Mouse (Mus musculus) embryo, embryonic 10 days (tissue): ENCODE results near the gene Snca.
A peak's percentile ranks its signal among the peaks of the same experiment; 100 is the strongest.

Experiments used
- DNase-seq: peaks from one replicate; pipeline ENCODE4 v3.0.0-alpha.2; 2015; ENCODE audit warnings: low spot score

Gene Snca

GRCm38 (mm10) chr6:60829282-60829891 lies at the start of gene Snca:
Gene Snca, minus strand, starts transcription at chr6:60829855.
- DNase-seq: peak; percentile 19

DNA sequence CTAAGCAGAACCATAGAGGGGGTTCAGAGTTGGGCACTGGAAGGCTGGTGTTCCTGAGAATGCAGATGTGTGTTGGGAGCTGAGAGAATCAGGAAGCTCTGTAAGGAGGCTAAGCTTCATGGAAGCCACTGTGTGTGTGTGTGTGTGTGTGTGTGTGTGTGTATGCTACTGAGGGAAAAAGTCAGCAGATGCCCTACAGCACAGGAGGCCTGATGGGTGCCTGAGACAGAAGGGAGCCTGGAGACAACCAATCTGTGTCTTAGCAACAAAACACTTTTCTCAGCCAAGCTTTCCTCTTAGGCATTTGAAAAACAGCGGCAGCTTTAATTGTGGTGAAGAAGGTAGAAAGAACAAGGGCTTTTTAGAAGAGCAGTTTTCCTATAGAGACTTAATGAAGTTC lies 40.5 kb upstream of the Snca start:
- no peak for DNase-seq

- DNase-seq: no peak
These were observed 26.9 kb upstream of the Snca start for GRCm38 (mm10) chr6:60856599-60856998.

GRCm38 (mm10) chr6:60851690-60852089 lies 22.0 kb upstream of the Snca start:
- no peak for DNase-seq

DNA sequence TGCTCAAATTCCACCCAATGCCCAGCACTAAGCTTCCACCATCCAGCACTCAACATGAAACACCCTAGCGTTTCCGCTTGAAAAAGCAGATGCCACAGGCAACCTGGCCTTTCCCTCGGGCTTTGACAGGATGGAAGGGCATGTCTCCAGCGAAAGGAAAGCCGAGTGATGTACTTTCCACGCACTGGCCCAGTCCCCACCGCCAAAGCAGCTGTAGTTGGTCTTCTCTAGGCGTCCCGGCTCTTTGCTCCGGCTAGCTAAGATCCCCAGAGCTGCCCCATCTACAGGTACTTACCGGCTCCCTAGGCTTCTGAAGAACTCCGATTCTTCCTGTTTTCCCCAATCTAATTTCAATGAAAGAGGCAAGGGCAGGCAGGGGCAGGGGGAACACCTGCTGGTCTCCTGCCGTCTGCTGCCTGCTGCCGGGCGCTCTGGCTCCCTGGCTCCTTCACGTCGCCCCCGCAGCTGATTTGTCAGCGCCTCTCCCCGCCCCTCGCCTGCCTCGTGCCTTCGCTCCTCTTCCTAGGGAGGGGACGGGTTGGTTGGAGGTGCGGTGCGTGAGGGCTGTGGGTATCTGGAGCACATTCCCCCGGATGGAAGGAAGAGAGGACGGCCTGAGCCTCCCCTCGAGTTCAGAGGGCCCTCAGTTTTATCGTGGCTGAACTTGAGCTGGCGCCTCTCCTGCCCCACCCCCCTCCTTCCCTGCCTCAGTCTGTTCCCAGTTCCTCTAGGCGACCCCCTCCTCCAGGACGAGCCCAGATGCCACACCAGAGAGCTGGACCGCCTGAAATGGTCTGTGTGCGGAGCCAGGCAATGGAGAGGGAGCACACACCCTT lies 1.0 kb downstream of the Snca start:
- peak; percentile 78 for DNase-seq

DNA sequence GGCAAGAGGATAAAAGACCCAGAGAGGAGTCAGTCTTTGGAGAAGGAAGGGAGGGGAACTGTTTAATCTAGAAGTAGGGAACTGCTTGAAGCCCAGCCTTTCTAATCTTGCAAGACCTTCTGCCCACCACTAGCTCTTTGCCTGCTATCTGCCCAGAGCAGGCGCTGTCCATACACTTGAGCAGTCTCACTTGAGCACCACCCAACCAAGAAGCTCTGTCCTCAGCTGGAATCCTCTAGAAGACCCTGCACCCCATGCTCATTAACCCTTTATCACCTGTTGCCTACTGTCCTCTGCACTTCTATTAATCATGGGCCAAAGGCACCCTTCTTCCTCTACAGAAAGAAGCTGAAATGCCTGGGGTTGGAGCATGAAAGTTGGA lies 1.6 kb downstream of the Snca start:
- peak; percentile 17 for DNase-seq

- DNase-seq: no peak
These were observed 2.4 kb downstream of the Snca start for GRCm38 (mm10) chr6:60827290-60827689.

GRCm38 (mm10) chr6:60819272-60819671 lies 10.4 kb downstream of the Snca start:
- DNase-seq: no peak

- DNase-seq: no peak
These were observed 16.1 kb downstream of the Snca start for GRCm38 (mm10) chr6:60813516-60813915.

DNA sequence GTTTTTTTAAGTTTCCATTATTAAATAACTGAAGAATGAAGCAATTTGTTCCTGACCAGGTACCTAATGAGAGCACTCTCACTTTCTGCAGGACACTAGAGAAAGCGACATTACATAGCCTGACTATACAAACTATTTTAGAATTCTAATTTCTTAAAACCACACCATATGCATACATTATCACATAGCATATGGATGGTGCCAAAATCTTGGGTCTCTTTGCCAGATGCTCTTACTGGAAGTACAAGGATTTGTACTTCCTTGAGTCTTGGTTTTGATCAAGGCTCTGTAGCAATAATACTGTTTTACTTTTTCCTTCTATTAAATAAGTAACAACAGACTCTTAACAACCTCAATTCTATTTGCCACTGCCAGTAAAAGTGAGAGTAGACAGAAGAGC lies 31.4 kb downstream of the Snca start:
- no peak for DNase-seq

DNA sequence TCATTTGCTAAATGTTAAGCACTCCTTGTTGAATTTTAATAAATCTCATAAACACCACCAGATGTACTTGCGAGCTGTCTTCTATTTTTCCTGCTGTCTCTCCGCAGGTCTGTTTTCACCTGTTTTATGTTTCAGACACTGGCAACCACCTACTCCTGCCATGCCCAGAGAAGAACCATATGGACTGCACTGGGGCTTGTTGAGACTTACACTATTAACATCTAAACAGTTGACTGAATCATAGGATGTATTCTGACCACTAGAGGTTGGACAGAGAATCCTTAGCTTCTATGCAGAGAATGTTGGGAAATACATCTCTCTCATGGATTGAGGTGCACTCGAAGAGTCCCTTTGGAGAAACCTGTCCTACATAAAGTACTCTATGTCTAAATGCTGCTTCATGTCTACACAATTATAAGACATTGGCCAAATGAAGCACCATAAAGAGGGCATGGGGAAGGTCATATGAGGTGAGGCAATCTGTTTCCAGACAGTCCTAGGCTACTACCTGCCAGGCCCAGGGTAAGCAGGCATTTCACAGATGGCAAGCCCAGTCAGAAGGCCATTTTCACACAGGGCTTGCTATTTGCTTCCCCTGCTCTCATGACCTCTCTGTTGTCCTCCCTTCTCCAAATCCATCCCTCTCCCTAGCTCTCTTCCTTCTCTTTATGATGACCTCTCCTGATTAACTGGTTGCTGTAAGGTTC lies 35.8 kb downstream of the Snca start:
- DNase-seq: no peak

DNA sequence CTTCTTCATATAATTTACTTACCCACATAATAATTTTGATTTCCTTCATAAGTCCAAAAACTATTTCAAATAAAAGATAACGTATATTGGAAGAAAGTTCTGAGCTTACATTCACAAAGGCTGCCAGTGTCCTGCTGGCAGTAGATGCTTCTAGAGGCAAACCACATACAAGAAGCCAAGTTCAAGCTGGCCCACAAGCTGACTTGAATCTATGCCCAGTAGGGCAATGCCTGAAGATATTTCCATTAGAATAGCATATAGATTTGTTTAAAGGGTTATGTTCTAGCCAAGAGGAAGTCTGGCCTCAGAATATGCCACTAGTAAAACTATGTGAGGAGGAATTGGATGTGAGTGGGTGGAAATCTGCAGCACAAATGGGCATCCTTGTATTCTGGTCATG lies 42.7 kb downstream of the Snca start:
- DNase-seq: no peak

DNA sequence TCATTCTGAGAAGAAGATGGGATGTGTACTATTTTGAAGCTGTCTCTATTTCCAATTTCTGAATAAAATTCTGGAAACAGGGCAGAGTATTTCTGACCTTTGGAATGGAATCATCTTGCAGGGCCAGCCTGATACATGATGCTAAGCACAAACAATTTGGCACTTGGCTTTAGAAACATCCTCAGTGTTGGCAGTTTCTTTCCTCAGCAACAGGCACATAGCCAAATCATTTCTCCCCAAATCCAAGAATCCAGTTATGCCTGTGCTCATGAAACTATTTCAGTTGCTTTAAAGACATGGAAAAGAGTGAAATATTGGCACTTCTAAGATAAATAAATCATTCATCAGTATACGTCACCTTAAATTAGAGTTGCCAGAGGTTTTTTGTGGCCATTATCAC lies 57.8 kb downstream of the Snca start:
- DNase-seq: no peak

GRCm38 (mm10) chr6:60765696-60766095 lies 64.0 kb downstream of the Snca start:
- no peak for DNase-seq

DNA sequence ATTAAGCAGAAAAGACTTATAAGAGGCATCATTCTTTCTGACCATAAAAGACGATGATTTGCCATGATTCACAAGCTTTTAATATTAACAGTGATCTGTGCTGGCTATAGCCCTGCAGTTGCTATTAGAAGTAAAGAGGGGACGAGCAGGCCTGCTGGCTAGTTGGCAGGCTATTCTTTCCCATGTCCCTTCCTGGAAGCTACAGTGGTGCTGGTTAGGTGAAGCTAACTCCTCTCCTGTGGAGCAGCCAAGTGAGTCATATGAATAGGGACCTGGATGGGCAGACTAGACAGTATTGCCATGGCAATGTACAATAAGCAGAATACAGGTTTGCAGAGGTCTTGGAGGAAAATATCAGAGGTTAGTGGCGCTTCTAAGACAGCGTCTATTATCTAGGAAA lies 66.8 kb downstream of the Snca start:
- DNase-seq: no peak

DNA sequence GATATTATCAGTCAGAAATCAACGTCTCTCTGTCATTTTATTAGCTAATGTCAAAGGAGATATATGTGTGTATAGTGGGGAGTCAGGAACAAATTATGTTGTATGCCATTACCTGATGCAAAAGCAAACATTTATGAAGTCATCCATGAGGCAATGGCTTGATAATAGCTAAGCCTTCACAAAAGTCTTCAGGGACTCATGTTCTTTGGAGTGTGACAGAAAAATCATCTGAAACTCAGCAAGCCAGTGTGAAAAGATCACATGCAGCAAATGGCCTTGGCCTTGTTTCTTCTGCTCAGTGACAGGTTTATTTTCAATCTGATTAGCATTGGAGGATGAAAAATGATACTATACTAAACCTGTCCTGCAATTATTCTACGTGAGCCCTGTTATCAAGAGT lies 67.9 kb downstream of the Snca start:
- DNase-seq: no peak

GRCm38 (mm10) chr6:60754975-60755374 lies 74.7 kb downstream of the Snca start:
- no peak for DNase-seq

DNA sequence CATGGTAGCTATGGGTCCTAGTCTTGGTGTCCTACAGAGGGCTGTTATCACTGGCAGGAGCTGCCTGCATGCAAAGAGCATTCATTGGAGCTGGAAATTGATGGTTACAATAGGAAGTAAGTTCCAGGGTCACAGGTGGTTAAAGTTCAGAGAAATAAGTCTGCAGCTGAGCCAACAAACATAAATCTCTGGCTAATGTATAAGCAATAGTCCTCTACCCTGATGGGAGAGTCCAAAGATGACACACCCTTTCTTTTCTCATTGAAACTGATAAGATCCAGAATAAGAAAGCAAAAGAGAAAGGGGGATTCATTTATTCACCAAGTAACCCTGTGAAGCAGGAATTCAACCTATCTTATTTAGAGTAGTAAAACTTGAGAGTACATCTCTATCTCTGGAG lies 83.7 kb downstream of the Snca start:
- no peak for DNase-seq

GRCm38 (mm10) chr6:60741427-60742071 lies 88.1 kb downstream of the Snca start:
- no peak for DNase-seq

DNA sequence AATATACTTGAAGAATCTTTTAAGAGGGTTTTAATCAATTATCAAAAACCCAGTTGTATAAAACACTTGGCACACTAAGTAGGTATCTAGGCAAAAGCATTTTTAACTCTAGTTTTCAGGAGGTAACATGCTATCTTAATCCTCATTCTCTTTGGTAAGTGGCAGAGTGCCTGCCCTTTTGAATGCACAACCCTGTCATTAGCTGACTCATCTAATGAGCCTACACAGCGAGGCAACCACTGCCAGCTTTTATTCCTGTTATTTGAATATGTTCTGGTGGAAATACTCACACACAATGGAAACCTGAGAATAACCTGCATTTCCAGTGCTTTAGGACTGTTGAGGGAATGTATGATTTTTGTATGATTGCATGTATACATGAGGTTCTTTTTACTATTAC lies 89.9 kb downstream of the Snca start:
- DNase-seq: no peak

GRCm38 (mm10) chr6:60731164-60731563 lies 98.5 kb downstream of the Snca start:
- DNase-seq: no peak

GRCm38 (mm10) chr6:60724110-60724829 lies 105.4 kb downstream of the Snca start:
- no peak for DNase-seq
